Mouse (Mus musculus) neural tube, embryonic 13.5 days (tissue): ENCODE measurements around the gene Bace2. TPM values are rescaled to one million over a fixed set of nuclear protein-coding genes. Genes with fewer than 3 reads are reported as not detected.

Source experiments
- ATAC-seq: fragments of 200-750 bp; cut with Nextera tagmentation; 2 replicates; pipeline ENCODE4 v1.8.0; 2017; ENCODE audit warnings: low read depth, mild to moderate bottlenecking, moderate TSS enrichment, moderate library complexity
- H3K27ac ChIP-seq: fragments of 300-500 bp; sonication (generic); replicated peaks from 2 replicates; pipeline ENCODE4 v1.5.1; 2015; ENCODE audit warnings: moderate library complexity, mild to moderate bottlenecking, inconsistent platforms
- H3K27me3 ChIP-seq: fragments of 300-500 bp; sonication (generic); 2 replicates; pipeline ENCODE4 v1.6.1; 2015; ENCODE audit warnings: mild to moderate bottlenecking, inconsistent platforms
- H3K36me3 ChIP-seq: fragments of 300-500 bp; sonication (generic); 2 replicates; pipeline ENCODE4 v1.6.1; 2015; ENCODE audit warnings: mild to moderate bottlenecking, inconsistent platforms
- H3K4me1 ChIP-seq: fragments of 300-500 bp; sonication (generic); replicated peaks from 2 replicates; pipeline ENCODE4 v1.6.1; 2015; ENCODE audit warnings: inconsistent platforms
- H3K4me2 ChIP-seq: fragments of 300-500 bp; sonication (generic); 2 replicates; pipeline ENCODE4 v1.6.1; 2015; ENCODE audit warnings: inconsistent platforms, mild to moderate bottlenecking, moderate library complexity
- H3K4me3 ChIP-seq: fragments of 300-500 bp; sonication (generic); 2 replicates; pipeline ENCODE4 v1.5.1; 2015; ENCODE audit warnings: mild to moderate bottlenecking, inconsistent platforms
- H3K9ac ChIP-seq: fragments of 300-500 bp; sonication (generic); 2 replicates; pipeline ENCODE4 v1.6.1; 2015; ENCODE audit warnings: moderate library complexity, mild to moderate bottlenecking, inconsistent platforms
- H3K9me3 ChIP-seq: fragments of 300-500 bp; sonication (generic); 2 replicates; pipeline ENCODE4 v1.6.1; 2016; ENCODE audit warnings: inconsistent platforms
- WGBS: fragments of 180-500 bp; shearing (Covaris S2); methylation state at CpG from one replicate; pipeline ENCODE4 v1.1.7; 2015; 5-methylcytosine and 5-hydroxymethylcytosine counted together
- polyA plus RNA-seq: library from polyadenylated mRNA; unstranded; fragments of >200 nt; fragmentation: Nextera tagmentation; extraction: Ambion mirVana; gene quantifications from 2 replicates; pipeline ENCODE4 v1.2.1, GENCODE M21; 2015

Gene Bace2
- polyA plus RNA-seq, 1 experiment from 2014 or later, result 6.0 TPM

DNA sequence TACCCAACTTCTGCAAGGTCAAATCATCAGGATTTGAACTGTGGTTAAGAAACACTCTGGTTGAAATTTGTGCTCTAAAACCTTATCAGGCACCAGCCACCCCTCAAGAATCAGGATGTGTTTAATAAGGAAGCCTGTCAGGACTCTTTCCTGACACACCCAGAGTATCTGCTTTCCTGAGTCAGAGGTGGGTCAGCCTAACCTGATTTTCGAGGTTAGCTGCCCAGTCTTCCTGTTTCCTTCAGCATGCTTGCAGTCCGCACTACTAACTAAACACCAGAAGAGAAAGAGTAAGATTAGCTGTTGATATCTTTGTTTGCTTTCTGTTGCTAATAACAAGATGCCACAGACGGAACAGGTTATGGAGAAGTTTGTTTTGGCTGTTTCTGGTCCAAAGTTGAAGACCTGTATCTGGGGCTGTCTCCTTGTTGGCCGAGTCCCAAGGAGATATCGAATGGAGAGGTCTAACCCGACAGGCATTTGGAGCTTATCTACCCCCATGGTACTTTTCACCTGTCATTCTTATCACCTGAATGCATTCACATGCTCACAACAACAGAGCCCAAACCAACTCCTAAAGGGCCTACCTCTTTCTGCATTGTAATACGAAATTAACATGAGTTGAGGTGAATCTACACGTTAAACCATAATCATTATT lies 5.8 kb downstream of the Bace2 start:
- Histone ChIP-seq H3K4me2 (no peak overlapping the region), H3K4me3 (no peak overlapping the region), H3K36me3 (no peaks in the 10 kb centered on the region), H3K9ac (no peak overlapping the region), H3K9me3 (no peaks in the 10 kb centered on the region), H3K4me1 (peaks cover 9% of the 10 kb centered on the region), H3K27ac (no peak overlapping the region), H3K27me3 (peaks cover 39% of the 10 kb centered on the region)
- ATAC-seq, result no peak
- WGBS, result 89% methylated on average over 8 of the region's 8 CpGs

DNA sequence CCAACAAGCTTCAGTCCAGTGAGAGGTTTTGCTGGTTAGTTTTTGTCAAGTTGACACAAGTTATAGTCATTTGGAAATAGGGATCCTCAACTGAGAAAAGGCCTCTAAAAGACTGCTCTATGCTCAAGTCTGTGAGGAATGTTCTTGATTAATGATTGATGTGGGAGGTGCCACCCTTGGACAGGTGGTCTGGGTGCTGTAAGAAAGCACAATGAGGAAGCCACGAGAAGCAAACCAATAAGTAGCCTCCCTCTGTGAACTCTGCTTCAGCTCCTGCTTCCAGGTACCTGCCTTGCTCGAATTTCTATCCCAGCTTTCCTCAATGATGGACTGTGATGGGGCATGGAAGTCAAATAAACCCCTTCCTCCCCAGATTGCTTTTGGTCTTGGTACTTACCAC lies 9.6 kb downstream of the Bace2 start:
- no peak for ATAC-seq
- 45% methylated on average over 2 of the region's 2 CpGs for WGBS
- no peak overlapping the region for H3K4me2 ChIP-seq
- H3K27ac ChIP-seq, result no peak overlapping the region
- H3K4me1 ChIP-seq, result no peaks in the 10 kb centered on the region
- no peaks in the 10 kb centered on the region for H3K36me3 ChIP-seq
- H3K9ac ChIP-seq, result no peak overlapping the region
- peaks cover 3% of the 10 kb centered on the region; the same call in 1 of the 2 replicates for H3K27me3 ChIP-seq
- H3K9me3 ChIP-seq, result no peaks in the 10 kb centered on the region
- H3K4me3 ChIP-seq, result no peak overlapping the region

DNA sequence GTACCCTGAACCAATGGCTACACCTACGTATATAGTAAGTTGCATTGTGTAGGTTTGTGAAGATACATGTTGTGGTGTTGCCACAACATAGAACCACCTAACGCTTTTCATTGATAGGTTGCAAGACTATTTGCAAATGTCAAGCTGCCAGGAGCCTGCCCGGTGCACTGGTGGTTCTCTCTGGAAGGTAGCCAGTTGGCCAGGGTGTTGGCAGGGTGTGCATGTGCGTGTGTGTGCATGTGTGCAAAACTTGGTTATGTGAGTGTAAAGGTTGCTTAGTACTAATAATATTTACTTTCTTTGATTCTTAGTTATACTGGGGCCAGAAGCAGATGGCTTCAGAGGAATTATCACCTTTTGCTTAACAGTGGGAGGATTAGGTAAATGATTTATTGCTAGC lies 13.7 kb downstream of the Bace2 start:
- no peaks in the 10 kb centered on the region for H3K36me3 ChIP-seq
- no peak overlapping the region for H3K27ac ChIP-seq
- H3K4me3 ChIP-seq, result no peak overlapping the region
- H3K4me2 ChIP-seq, result no peak overlapping the region
- H3K9ac ChIP-seq, result no peak overlapping the region
- ATAC-seq, result no peak
- no peaks in the 10 kb centered on the region for H3K9me3 ChIP-seq
- no peaks in the 10 kb centered on the region; the same call in 1 of the 2 replicates for H3K27me3 ChIP-seq
- 89% methylated on average over 4 of the region's 4 CpGs for WGBS
- no peaks in the 10 kb centered on the region for H3K4me1 ChIP-seq

DNA sequence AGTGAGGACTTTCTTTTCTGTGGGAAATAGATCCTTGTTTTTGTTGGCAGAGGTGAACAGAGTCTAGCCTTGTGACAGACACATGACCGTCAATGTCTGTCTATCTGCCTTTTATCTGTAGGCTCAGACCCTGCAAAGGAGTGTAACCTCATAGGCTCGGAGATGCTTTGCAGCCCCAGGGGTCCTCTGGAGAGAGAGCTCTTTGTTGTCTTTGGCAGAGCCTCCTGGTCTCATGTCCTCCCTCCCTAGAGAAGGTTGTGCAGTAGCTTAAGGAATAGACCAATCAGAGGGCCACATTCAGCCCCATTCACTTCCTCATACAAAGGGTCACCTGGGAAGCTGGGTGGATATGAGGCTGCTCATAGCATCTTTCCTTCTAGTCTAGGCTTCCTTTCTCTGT lies 31.4 kb downstream of the Bace2 start:
- H3K4me2 ChIP-seq, result no peak overlapping the region
- H3K9me3 ChIP-seq, result no peaks in the 10 kb centered on the region
- no peak for ATAC-seq
- peaks cover 17% of the 10 kb centered on the region for H3K4me1 ChIP-seq
- no peak overlapping the region for H3K27ac ChIP-seq
- no peak overlapping the region for H3K9ac ChIP-seq
- H3K4me3 ChIP-seq, result no peak overlapping the region
- no peaks in the 10 kb centered on the region for H3K27me3 ChIP-seq
- no peaks in the 10 kb centered on the region for H3K36me3 ChIP-seq
- 66% methylated on average over 2 of the region's 2 CpGs for WGBS

DNA sequence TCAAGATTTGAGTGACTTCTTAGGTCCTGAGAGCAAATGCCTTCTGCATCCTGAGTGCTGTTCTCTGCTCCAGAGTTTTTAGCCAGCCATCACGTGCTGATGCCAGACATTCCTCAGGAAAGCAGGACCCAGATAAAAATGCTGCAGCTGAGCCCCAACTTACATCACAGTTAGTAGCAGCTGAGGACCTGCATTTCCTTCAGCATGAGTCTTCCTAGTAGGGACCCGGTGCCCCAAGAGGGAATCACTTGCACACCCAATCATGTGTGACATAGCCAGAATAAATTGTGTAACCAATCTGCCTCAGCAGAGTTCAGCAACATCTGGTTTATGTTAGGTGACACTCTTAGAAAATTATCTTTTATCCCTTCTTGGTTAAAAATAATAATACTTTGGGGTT lies 34.7 kb downstream of the Bace2 start:
- Histone ChIP-seq H3K36me3 (no peaks in the 10 kb centered on the region), H3K4me2 (no peak overlapping the region), H3K4me3 (no peak overlapping the region), H3K27ac (no peak overlapping the region), H3K9me3 (no peaks in the 10 kb centered on the region), H3K9ac (no peak overlapping the region), H3K27me3 (no peaks in the 10 kb centered on the region), H3K4me1 (peaks cover 17% of the 10 kb centered on the region)
- ATAC-seq, result no peak
- 40% methylated on average over 2 of the region's 2 CpGs for WGBS

DNA sequence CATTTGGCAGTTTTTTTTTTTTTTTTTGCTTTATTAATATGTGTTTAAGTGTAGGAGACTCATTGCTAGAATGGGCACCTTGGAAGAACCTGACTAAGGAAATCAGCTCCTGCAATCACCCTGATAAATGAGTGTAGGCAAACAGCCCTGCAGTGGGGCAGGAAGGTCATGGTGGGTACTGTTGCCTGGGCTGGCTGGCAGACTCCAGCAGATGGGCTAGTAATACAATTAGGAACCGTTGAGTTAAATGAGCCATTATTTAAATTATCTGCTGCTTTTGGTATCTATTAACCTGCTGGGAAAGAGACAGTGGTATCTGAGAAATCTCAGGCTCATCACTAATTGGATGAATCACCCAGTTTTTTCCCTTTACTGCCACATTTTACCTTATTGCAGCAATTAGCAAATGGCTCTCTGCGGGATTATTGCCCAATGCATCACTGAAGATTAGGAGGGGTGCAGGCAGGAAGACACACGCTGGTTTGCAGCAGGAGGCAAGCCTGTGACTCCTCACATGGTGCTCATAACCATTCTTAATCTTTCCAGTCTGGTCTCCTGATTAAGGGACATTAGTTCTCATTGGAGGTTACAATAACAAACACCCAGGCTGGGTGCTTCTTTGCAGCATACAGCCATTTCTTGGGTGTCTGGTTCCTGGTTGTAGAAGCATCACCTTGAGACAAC lies 35.3 kb downstream of the Bace2 start:
- no peak overlapping the region for H3K4me3 ChIP-seq
- no peaks in the 10 kb centered on the region for H3K9me3 ChIP-seq
- H3K36me3 ChIP-seq, result no peaks in the 10 kb centered on the region
- no peak overlapping the region for H3K4me2 ChIP-seq
- H3K4me1 ChIP-seq, result peaks cover 17% of the 10 kb centered on the region
- ATAC-seq, result peak; percentile 77
- 10% methylated on average over 3 of the region's 3 CpGs for WGBS
- H3K27me3 ChIP-seq, result no peaks in the 10 kb centered on the region
- H3K9ac ChIP-seq, result no peak overlapping the region
- no peak overlapping the region for H3K27ac ChIP-seq

DNA sequence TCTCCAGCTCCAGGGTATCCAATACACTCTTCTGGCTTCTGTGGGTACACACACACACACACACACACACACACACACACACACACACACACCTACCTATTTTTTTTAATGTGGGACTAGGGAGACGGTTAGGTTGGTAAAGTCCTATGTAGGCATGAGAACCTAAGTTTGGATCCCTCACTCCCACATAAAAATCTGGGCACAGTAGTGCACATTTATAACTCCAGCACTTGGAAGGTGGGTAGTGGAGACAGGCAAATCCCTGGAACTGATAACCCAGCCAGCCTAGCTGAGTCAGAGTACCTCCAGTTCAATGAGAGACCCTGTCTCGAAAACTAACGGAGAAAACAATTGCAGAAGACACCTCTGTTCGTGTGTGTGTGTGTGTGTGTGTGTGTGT lies 39.9 kb downstream of the Bace2 start:
- H3K27me3 ChIP-seq, result peaks cover 3% of the 10 kb centered on the region; the same call in 1 of the 2 replicates
- H3K36me3 ChIP-seq, result no peaks in the 10 kb centered on the region
- peaks cover 12% of the 10 kb centered on the region for H3K4me1 ChIP-seq
- WGBS, result 93% methylated on average over 4 of the region's 4 CpGs
- H3K4me3 ChIP-seq, result no peak overlapping the region
- H3K4me2 ChIP-seq, result no peak overlapping the region
- H3K9ac ChIP-seq, result no peak overlapping the region
- H3K27ac ChIP-seq, result no peak overlapping the region
- no peak for ATAC-seq
- H3K9me3 ChIP-seq, result no peaks in the 10 kb centered on the region

DNA sequence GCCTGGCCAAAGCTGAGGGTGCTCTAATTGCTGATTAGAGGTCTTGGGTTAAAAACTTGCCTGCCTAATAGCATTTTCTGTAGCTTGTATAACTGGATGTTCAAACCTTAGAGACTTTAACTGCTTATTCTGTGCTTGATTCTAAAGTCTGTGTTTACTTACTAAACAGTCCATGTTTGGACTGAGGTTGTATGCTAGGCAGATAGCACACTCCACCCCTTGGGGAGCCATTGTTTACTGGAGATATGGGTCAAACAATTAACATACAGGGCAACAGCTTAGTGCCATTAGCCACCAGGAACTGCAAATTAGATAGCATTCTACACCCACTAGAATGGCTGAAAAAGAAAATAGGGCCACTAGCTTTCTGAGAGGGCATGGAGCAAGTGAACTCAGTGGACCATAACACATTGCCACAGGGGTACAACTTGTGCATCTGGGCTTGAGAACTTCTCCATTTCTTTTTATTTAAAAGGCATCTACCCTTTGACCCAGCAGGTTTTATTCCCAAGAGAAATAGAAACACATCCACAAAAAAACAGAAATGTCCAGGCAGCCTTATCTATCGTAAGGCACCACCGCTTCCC lies 41.5 kb downstream of the Bace2 start:
- H3K36me3 ChIP-seq, result no peaks in the 10 kb centered on the region
- ATAC-seq, result no peak
- no peak overlapping the region for H3K4me3 ChIP-seq
- H3K27ac ChIP-seq, result no peak overlapping the region
- H3K4me2 ChIP-seq, result no peak overlapping the region
- 88% methylated on average over 2 of the region's 2 CpGs for WGBS
- peaks cover 3% of the 10 kb centered on the region; the same call in 1 of the 2 replicates for H3K27me3 ChIP-seq
- H3K9ac ChIP-seq, result no peak overlapping the region
- no peaks in the 10 kb centered on the region for H3K4me1 ChIP-seq
- H3K9me3 ChIP-seq, result no peaks in the 10 kb centered on the region

DNA sequence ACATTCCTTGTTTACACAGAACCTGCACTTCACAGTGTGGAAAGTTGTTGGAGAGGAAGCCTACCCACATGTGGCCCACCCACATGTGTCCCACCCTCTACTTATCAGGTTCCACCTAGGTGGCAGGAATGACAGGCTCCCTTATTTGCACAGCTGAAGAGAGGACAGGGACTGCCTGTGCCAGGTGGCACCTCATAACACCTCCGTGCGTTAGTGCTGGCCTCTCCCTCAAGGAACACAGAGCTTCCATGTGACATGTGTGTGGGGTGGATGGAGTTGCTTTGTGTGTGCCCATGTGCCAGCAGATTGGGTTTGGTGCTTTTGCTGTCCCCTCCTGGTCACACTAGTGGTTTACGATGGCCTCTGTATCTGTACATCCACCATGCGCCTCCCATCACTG lies 43.4 kb downstream of the Bace2 start:
- H3K4me3 ChIP-seq, result no peak overlapping the region
- H3K9me3 ChIP-seq, result no peaks in the 10 kb centered on the region
- no peak overlapping the region for H3K9ac ChIP-seq
- WGBS, result 89% methylated on average over 4 of the region's 4 CpGs
- no peak for ATAC-seq
- H3K27ac ChIP-seq, result no peak overlapping the region
- H3K36me3 ChIP-seq, result no peaks in the 10 kb centered on the region
- H3K27me3 ChIP-seq, result peaks cover 3% of the 10 kb centered on the region; the same call in 1 of the 2 replicates
- no peaks in the 10 kb centered on the region for H3K4me1 ChIP-seq
- H3K4me2 ChIP-seq, result no peak overlapping the region

DNA sequence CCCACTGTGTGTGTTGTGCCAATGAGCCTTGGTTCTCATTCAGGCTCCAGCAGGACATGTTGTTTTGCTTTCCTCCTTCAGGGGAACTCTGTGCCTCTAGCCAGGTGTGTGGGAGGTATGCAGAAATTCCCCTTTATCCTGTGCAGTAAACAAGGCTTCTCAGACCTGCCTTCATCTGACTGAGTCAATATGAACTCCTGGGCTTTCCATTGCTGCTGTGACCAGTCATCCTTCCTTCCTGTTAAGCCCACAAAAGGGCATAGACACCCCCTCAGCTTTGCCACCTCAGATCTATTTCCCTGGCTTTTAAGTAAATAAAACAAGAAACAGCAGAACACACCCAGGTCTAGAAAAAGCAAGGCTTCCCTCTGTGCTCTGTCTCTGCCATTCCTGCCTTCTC lies 45.2 kb downstream of the Bace2 start:
- Histone ChIP-seq H3K4me1 (no peaks in the 10 kb centered on the region), H3K27ac (no peak overlapping the region)
- no peak for ATAC-seq

DNA sequence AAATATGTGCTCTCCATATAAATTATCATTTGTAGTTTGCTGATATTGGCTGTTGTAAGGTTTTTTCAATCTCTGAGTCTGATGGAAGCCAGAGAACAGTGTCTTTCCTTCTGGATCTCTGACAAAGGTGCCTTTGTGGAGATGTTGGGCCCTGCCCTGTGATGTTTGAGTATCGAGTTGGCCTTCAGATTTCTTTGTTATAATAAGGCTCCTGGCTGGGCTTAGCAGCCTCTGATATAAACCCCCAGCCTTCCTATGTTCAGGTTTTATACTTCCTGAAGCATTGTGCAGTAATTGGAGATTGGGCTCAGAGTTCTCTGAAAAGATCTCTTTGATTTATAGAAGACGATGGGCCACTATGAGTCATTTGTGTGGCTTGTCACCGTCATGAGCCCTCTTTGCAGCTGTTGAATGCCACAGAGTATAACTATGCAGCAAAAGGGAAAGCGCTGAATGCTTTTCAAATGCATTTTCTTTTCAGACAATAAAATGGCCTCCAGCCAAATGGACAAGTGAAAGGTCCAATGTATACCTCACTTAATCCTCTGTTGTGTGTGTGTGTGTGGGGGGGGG lies 45.8 kb downstream of the Bace2 start:
- no peak overlapping the region for H3K27ac ChIP-seq
- H3K4me2 ChIP-seq, result no peak overlapping the region
- no peak overlapping the region for H3K4me3 ChIP-seq
- peaks cover 3% of the 10 kb centered on the region; the same call in 1 of the 2 replicates for H3K27me3 ChIP-seq
- ATAC-seq, result no peak
- no peaks in the 10 kb centered on the region for H3K9me3 ChIP-seq
- 69% methylated on average over 4 of the region's 4 CpGs for WGBS
- no peaks in the 10 kb centered on the region for H3K4me1 ChIP-seq
- H3K9ac ChIP-seq, result no peak overlapping the region
- no peaks in the 10 kb centered on the region for H3K36me3 ChIP-seq

More for the DNA sequence above, 45.2 kb downstream of the Bace2 start:
- H3K27me3 ChIP-seq, result peaks cover 3% of the 10 kb centered on the region; the same call in 1 of the 2 replicates
- H3K9ac ChIP-seq, result no peak overlapping the region
- H3K4me2 ChIP-seq, result no peak overlapping the region
- no peak overlapping the region for H3K4me3 ChIP-seq
- no peaks in the 10 kb centered on the region for H3K9me3 ChIP-seq
- H3K36me3 ChIP-seq, result no peaks in the 10 kb centered on the region

DNA sequence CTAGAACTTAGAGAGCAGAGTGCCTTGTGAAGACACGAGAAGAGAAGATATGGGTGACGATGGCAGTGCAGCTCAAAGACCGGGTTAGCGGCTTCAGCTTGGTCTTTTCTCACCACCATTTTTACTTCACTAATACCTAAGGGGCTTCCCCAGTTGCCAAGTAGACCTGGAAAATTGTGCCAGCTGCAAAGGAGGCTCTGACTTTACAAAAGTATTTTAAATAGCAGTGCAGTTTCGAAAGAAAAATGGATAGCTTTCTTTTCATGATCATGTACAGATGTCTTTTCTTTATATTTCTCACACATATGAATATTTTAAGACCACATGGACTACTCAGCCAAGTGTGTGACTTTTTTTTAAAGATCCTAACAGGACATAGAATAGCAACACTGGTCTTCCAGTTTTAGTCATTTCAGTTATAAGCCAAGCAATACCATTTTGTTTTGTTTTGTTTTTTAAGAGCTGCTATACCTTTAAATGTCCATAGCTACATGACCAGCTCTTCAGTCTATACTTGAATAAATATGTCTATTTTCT lies 49.0 kb downstream of the Bace2 start:
- Histone ChIP-seq H3K9me3 (no peaks in the 10 kb centered on the region), H3K4me1 (no peaks in the 10 kb centered on the region), H3K9ac (no peak overlapping the region), H3K27ac (no peak overlapping the region), H3K4me3 (no peak overlapping the region), H3K4me2 (no peak overlapping the region), H3K27me3 (no peaks in the 10 kb centered on the region; the same call in 1 of the 2 replicates), H3K36me3 (no peaks in the 10 kb centered on the region)
- no peak for ATAC-seq
- WGBS, result 94% methylated on average over 5 of the region's 5 CpGs
